Mouse (Mus musculus) hindbrain, embryonic 16.5 days (tissue): ENCODE data around the gene Cnpy1. TPM values are rescaled to one million over a fixed set of nuclear protein-coding genes. Genes with fewer than 3 reads are reported as not detected.

Experiments used
- ATAC-seq: fragments of 200-750 bp; cut with Nextera tagmentation; 2 replicates; pipeline ENCODE4 v1.8.0; 2017; ENCODE audit warnings: moderate TSS enrichment, moderate library complexity
- H3K27ac ChIP-seq: fragments of 300-500 bp; sonication (generic); 2 replicates; pipeline ENCODE4 v1.5.1; 2014; ENCODE audit warnings: low read depth, mild to moderate bottlenecking, control low read depth, low read length, moderate library complexity
- H3K27me3 ChIP-seq: fragments of 300-500 bp; sonication (generic); replicated peaks from 2 replicates; pipeline ENCODE4 v1.6.1; 2014; ENCODE audit warnings: low read length; ENCODE audit not compliant: control insufficient read depth, insufficient read depth
- H3K36me3 ChIP-seq: fragments of 300-500 bp; sonication (generic); 2 replicates; pipeline ENCODE4 v1.6.1; 2014; ENCODE audit warnings: mild to moderate bottlenecking, low read length, moderate library complexity, mixed read lengths; ENCODE audit not compliant: control insufficient read depth, insufficient read depth
- H3K4me1 ChIP-seq: fragments of 300-500 bp; sonication (generic); 2 replicates; pipeline ENCODE4 v1.6.1; 2014; ENCODE audit warnings: low read depth, low read length; ENCODE audit not compliant: control insufficient read depth, insufficient read depth
- H3K4me2 ChIP-seq: fragments of 300-500 bp; sonication (generic); 2 replicates; pipeline ENCODE4 v1.6.1; 2014; ENCODE audit warnings: mild to moderate bottlenecking, low read length, control low read depth, moderate library complexity
- H3K4me3 ChIP-seq: fragments of 300-500 bp; sonication (generic); 2 replicates; pipeline ENCODE4 v1.5.1; 2014; ENCODE audit warnings: mild to moderate bottlenecking, low read length, control low read depth, moderate library complexity
- H3K9ac ChIP-seq: fragments of 300-500 bp; sonication (generic); 2 replicates; pipeline ENCODE4 v1.6.1; 2014; ENCODE audit warnings: low read depth, mild to moderate bottlenecking, control low read depth, low read length, moderate library complexity
- H3K9me3 ChIP-seq: fragments of 300-500 bp; sonication (generic); 2 replicates; pipeline ENCODE4 v1.6.1; 2014; ENCODE audit warnings: mild to moderate bottlenecking, low read length, moderate library complexity; ENCODE audit not compliant: control insufficient read depth
- WGBS: fragments of 180-500 bp; shearing (Covaris S2); extraction: QIAGEN DNeasy Blood & Tissue Kit; methylation state at CpG from one replicate; pipeline ENCODE4 v1.1.7; 2014; 5-methylcytosine and 5-hydroxymethylcytosine counted together
- polyA plus RNA-seq: library from polyadenylated mRNA; unstranded; fragments of >200 nt; fragmentation: Nextera tagmentation; extraction: Ambion mirVana; gene quantifications from 2 replicates; pipeline ENCODE4 v1.2.1, GENCODE M21; 2015

Gene Cnpy1
- polyA plus RNA-seq, 1 experiment from 2014 or later, result 25.0 TPM

- ATAC-seq, result no peak
- no peak overlapping the region for H3K27ac ChIP-seq
- H3K4me3 ChIP-seq, result no peak overlapping the region
- H3K36me3 ChIP-seq, result no peaks in the 10 kb centered on the region
- no peak overlapping the region for H3K4me2 ChIP-seq
- peaks cover 46% of the 10 kb centered on the region for H3K27me3 ChIP-seq
- peaks cover 4% of the 10 kb centered on the region for H3K4me1 ChIP-seq
- no peak overlapping the region for H3K9ac ChIP-seq
- no peaks in the 10 kb centered on the region for H3K9me3 ChIP-seq
- 6% methylated on average over 9 of the region's 9 CpGs for whole genome bisulfite sequencing
These were observed 88.4 kb downstream of the Cnpy1 start for GRCm38 (mm10) chr5:28157044-28157730.

Other genes starting within 250 kb of the Cnpy1 start
- 76.9 and 79.5 TPM in 2 replicates for gene Insig1, start 174.4 kb downstream of the Cnpy1 start, polyA plus RNA-seq
- 0.40 and 0.55 TPM in 2 replicates for gene En2, start 80.1 kb downstream of the Cnpy1 start, polyA plus RNA-seq
- 10.5 and 13.6 TPM in 2 replicates for gene Rbm33, start 71.3 kb upstream of the Cnpy1 start, polyA plus RNA-seq
- 0.93 and 0.97 TPM in 2 replicates for gene Shh, start 221.4 kb upstream of the Cnpy1 start, polyA plus RNA-seq